Mouse (Mus musculus) olfactory bulb, adult 2 months (tissue): ENCODE results near the gene Hpca.

Experiments used
- CTCF ChIP-seq: fragments of 200-500 bp; IDR thresholded peaks from 2 replicates; pipeline ENCODE4 v1.5.1; 2012; ENCODE audit warnings: low read depth, mild to moderate bottlenecking, low read length, moderate library complexity; ENCODE audit not compliant: insufficient read depth
- POLR2A ChIP-seq: fragments of 200-500 bp; IDR thresholded peaks from 2 replicates; pipeline ENCODE4 v1.6.1; 2012; ENCODE audit warnings: mild to moderate bottlenecking, low read depth, low read length, moderate library complexity; ENCODE audit not compliant: insufficient read depth

GRCm38 (mm10) chr4:129079126-129079525 is 42.7 kb downstream of the Hpca start:
- TF ChIP-seq CTCF (no peak), POLR2A (no peak)
